Mouse (Mus musculus) olfactory bulb, adult 2 months (tissue): ENCODE measurements around the gene Olfr541.

Experiments
- CTCF ChIP-seq: fragments of 200-500 bp; IDR thresholded peaks from 2 replicates; pipeline ENCODE4 v1.5.1; 2012; ENCODE audit warnings: low read depth, mild to moderate bottlenecking, low read length, moderate library complexity; ENCODE audit not compliant: insufficient read depth
- POLR2A ChIP-seq: fragments of 200-500 bp; IDR thresholded peaks from 2 replicates; pipeline ENCODE4 v1.6.1; 2012; ENCODE audit warnings: mild to moderate bottlenecking, low read depth, low read length, moderate library complexity; ENCODE audit not compliant: insufficient read depth

DNA sequence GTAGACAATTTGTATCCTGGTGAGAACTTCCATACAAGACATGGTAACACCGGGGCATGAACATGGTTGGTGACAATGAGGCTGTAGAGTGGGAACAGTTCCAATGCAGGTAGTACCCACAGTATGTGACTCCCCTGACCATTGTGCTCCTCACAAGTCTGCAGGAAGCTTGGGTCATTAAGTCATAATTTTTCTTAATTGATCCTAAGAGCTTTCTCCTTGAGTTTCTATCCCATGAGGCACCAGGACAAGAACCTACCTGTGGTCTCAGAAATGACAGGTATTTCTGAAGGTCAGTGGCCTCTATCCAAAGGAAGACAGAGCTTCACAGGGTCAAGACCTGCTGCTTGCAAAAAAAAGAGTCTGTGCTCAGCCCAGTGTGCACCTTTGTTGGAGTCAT is 15.4 kb upstream of the Olfr541 start, which contains the start of gene Olfr45:
- TF ChIP-seq CTCF: no peak
- TF ChIP-seq POLR2A: no peak
